Mouse (Mus musculus) E14TG2a.4 (cell line): ENCODE results near the gene Src.

Experiments
- CTCF ChIP-seq: conservative IDR thresholded peaks from 2 replicates; pipeline ENCODE4 v1.5.1; 2014; ENCODE audit warnings: low read length
- POU5F1 ChIP-seq: IDR thresholded peaks from 2 replicates; pipeline ENCODE4 v1.6.1; 2014; ENCODE audit warnings: low read length, borderline replicate concordance

DNA sequence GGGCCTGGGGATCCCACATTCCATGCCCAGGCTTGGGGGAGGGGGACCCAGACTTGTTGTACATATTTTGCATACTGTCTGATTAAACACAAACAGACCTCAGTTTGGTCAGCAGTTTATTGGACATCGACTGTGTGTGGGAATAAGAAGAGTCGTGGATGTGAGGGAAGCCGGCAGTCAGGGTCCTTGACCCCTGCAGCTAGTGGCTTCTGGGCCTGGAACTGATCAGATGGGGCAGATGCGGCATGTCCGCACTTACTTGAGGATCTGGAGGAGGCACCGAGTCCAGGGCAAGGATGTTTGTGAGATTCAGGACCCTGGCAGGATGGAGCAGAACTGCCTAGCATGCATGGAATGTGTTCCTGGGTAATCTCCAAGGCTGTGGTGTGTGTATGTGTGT lies 53.5 kb downstream of the Src start:
- no peak for TF ChIP-seq CTCF
- no peak for TF ChIP-seq POU5F1
